Mouse (Mus musculus): ENCODE results near the gene Dclre1b.
"Not testable (repeated sequence)": the region's sequence is repeated elsewhere in the genome, so short reads cannot be mapped to it uniquely, and the experiment has no call there.

Dclre1b gene

GRCm38 (mm10) chr3:103809799-103810150, 531 bp upstream of the Dclre1b start:
- DNase-seq = no peak

- DNase-seq = no peak
Measured at GRCm38 (mm10) chr3:103805671-103806070, 3.6 kb downstream of the Dclre1b start.

DNA sequence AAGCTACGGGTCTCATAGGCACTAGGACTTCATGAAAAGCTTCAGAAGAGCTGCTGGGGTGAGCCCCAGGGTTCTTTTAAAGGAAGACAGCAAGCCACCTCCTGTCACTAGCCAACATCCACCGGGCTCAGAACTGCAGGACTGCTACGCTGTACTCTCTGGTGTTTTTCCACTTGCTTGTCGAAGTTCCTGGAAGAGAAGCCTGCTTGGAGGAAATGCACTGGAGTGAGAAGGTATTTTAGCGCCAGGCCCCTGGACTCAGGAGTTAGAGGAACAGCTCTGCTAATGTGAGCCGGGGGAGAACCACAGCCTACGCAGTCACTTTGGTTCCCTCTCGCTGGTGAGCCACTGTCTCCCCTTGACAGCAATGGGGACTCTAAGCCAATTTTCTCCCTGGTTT, 6.4 kb downstream of the Dclre1b start:
- DNase-seq = no peak

DNA sequence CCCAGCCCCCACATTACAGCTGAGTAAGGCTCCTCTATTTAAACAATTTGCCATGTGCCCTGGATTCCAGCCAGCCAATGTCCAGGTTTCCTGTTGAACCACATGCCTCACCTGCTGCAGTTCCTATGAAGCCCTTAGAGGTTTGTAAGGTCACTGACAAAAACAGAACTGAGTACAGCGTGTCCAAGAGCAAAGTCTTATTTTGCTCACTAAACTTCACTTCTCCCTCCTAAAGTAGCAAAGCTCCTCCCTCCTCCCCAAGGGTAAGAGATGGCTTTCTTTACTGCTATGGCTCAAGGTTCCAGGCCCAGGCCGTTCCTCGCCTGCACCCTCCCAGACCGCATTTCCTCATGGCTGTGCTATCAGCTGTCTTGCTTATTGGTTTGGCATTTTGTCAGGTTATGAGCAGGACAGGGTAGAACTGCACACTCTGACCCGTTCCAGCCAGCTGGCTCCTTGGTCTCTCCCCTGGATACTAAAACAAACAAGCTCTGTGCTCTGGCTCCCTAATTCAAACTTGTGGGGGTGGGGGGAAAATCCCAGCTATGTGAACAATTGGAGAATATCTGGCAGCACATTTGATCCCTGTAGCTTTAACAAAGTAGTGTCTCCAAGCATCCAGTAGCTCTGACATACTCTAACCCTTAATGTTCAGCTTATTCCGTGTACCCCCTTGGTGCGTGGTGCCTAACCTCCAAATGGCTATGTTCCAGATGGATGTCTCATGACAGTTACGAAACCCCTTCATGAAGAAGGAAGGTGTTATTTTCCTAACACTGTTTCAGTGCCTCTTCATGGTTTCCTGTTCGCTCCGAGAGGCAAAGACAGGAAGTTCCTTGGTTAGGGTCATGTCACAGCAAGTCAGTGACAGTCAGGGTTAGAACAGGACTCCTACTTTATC, 7.4 kb downstream of the Dclre1b start:
- DNase-seq = peak; percentile 63 to 69

DNA sequence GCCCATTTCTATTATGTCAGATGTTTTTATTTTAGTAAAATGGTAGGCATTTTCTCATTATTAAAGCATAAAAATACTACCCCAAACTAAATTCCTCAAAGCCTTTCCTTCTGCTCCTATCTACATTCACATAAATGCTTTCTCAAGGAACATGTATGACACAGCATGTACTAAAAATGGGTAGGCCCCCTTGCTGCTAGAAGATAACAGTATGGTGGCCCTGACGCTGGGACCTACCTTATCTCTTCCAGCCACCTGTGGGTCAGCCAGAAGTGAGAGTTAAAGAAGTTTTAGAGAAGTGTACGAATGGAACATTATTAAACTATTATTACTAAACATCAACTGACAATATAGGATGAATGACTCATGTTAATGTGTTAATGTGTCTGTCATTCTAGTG, 9.7 kb downstream of the Dclre1b start:
- no peak for DNase-seq

DNA sequence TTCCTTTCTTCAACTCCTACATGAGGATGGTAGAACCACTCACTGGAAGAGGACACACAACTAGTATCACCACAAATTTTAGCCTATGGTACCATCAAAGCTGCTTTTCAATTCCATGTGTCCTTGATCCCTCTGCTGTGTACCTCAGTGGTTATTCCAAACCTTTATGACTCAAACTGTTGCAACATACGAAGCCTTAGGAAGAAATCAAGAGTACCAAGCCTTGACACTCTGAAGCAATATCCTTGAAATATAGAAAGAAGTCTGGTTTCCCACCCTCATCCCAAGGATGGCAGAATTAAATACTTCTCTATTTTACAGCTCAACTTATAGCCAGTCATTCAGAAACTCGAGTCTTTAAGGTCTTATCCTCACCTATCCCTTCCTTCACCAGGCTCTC, 12.9 kb downstream of the Dclre1b start:
- DNase-seq = no peak

DNA sequence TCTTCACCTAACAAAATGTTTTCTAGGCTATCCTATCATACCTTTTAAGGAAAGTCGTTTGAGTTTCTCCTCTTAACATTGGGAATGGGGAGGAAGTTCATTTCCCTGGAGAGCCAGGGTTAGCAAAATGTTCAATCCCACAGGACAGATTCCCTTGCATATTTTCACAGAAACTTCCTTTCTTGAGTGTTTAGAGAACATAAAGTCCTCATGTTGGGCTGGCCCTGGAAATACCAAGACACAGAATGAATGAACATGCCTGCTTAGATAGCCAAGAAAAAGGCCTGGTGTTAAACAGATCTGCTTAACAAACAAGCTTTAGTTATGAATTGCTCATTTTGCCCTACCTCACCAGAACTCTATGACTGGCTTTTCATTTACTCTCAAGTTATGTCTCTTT, 16.7 kb downstream of the Dclre1b start:
- no peak for DNase-seq

- DNase-seq = not testable (repeated sequence)
Measured at GRCm38 (mm10) chr3:103792111-103792406, 17.2 kb downstream of the Dclre1b start.

- DNase-seq = peak; percentile 97
Measured at GRCm38 (mm10) chr3:103791230-103792110, 17.8 kb downstream of the Dclre1b start, which contains the start of gene Hipk1. Gene Hipk1, minus strand, starts transcription at chr3:103791563.

DNA sequence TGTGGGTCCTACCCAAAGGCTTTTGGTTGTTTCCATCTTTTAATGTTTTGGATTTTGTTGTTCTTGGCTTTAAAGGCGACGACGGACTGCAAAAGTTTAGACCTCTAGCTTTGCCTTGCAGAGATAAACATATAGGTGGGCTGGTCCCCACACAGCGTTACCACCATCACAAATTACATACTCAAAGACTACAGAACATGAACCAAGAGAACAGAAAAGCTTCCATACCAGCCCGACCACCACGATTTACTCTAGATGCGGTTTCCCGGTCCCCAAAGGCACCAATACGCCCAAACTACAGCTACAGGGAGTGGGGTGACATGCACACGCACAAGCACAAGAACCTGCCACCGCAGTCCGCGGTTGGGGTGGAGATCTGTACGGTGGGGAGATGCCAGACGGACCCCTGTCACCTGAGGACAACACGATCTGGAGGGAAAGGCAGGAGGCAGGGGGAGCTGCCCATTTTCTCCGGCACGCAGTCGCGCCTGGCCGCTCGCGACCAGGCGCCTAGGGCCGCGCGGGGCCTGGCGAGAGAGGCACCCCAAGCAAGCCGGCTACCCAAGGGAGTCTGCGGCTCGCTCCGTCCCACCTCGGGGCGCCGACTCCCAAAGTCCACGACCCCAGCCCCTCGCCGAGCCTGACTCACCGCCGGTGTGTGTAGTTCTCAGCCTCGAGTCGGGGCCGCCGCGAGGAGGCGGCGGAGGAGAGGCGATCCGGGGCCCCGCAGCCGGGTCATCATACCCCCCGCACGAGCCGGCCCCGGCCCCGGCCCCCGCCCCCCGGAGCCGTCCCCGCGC, 18.7 kb downstream of the Dclre1b start:
- no peak for DNase-seq

DNA sequence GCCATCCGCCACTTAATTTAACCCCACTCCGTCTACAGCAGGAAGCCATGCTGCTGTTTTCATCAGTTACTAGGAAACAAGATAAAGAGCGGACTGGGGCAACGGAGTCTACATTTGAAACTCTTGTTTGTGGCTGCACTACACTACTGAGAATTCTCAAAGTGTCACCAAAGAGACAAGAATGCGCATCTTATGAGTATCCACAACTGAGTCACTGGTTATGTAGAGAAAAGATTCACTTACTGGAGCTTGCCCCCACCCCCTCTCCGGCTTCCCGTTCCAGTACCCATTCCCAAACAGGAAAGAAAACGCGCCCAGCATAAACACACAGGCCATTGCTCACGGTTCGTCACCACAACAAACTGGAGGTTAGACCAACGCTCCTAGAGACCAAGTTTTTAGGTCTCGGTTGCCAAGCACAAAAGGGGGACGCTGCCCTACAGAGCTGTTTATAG, 19.3 kb downstream of the Dclre1b start:
- DNase-seq = peak; percentile 37 to 45

- DNase-seq = no peak
Measured at GRCm38 (mm10) chr3:103789096-103789495, 20.1 kb downstream of the Dclre1b start.

DNA sequence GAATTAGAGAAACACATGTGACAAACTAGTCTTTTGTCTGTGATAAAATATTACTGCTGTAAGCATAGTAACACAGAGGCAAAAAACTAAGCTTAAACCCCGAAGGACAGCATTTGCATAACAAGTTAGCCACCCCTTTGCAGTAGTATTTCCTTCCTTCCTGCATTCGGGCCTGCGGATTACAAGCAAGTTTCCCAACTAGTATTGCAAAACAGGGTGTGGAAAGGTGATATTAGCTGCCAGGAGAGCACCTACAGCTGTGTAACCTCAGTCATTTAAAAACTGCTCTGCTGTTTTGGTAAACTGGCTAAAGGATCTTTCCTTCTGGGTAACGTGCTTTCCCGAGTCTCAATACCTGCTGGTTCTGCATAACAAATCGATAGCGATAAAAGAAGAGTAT, 22.0 kb downstream of the Dclre1b start:
- no peak for DNase-seq

DNA sequence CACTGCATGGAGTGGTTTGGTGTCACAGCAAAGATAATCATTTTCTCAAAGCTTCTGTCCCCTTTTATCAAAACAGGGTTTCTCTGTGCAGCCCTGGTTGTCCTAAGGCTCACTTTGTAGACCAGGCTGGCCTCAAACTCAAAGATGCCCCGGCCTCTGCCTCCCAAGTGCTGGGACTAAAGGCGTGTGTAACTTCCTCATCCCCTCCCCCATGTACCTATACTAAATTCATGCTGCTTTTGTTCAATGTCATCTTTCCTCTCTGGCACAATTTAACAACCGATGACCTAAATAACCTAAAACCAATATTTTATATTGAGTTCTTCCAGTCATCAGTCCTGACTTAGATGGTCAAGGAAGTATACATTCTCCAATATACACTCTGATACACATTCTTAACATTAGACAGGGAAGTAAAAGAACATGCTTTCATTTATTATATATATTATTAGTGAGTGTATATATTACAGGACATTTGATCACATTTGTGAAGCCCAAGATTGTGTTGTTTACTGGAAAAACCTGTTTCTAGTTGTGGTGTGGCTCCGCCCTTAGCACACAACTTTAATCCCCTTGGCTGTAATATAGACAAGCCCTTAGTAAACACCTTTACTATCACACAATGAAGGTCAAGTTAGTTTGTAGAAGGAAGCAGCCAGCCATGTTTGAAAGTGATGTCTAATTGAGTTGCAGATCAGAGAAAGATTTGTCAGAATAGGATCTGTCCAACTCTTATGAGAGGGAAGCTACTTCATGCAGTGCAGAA, 26.2 kb downstream of the Dclre1b start:
- no peak for DNase-seq

DNA sequence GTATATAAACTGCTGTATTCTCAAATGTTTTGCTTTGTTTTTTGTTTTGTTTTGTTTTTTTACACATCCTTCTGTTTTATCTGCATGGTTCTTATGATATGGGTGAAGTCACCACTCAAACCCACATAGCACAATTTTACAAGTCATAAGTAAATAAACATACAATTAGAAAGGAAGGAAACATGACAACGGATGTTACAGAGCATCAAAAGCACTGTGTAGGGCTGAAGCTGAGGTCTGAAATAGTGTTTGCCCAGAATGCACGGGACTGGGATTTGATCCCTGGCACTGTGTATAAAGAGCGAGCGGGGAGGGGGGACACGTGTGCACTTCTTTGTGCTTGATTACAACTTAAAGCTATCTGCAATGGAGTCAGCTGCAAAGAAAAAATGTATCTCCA, 28.5 kb downstream of the Dclre1b start:
- DNase-seq = no peak

DNA sequence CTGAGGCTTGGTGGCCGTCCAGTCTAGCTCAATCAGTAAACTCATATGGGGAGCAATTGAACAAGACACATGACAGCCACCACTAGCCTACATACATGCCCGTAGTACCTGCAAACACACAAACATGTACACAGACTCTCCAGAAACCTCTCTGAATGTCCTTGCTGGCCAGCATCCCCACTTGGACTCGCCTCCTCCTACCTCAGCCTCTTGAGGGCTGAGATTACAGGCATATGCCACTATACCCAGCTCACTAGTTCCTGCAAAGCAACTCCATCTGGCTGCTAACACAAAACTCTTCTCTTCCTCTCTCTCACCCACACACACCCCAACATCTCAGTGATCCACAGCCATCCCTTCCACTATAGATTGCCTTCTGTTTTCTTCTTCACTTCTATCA, 29.0 kb downstream of the Dclre1b start:
- DNase-seq = peak; percentile 49 to 53

DNA sequence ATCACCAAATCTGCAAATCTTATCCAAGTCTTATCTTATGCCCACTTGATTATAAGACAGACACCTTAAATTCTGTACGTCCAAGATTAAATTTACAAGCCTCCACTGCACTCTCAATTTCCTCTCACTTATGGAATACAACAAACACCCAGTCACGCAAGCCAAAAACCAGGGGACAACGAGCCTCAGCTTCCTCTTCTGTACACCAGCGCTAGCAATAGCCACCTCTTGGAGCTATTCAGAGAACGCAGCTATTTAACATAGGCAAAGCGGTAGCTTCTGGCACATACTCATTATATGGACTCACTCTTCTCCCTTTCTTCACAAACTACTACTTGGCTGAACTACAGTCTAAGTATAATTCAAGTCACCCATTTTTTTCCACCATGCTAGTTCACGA, 30.1 kb downstream of the Dclre1b start:
- DNase-seq = no peak

DNA sequence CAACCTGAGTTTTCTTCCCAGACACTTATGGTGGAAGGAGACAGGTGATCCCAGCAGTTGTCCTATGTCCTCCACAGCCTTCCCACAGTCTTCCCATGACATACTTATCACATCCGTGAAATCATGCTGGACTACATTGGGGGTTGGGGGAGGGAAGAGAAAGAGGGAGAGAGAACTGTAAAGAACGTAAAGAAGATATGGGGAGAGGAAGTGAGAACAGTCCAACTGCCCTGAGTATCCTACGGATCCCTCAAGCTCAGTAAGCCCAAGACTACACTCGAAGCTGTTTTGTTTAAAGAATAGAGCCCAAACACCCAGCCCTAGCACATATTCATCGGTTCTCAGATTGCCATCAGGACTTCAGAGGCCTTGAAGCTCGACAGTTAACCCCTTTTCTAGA, 30.6 kb downstream of the Dclre1b start:
- DNase-seq = no peak

GRCm38 (mm10) chr3:103777940-103778339, 31.3 kb downstream of the Dclre1b start:
- peak; percentile 76 to 79 for DNase-seq

- DNase-seq = no peak
Measured at GRCm38 (mm10) chr3:103774009-103774408, 35.2 kb downstream of the Dclre1b start.

DNA sequence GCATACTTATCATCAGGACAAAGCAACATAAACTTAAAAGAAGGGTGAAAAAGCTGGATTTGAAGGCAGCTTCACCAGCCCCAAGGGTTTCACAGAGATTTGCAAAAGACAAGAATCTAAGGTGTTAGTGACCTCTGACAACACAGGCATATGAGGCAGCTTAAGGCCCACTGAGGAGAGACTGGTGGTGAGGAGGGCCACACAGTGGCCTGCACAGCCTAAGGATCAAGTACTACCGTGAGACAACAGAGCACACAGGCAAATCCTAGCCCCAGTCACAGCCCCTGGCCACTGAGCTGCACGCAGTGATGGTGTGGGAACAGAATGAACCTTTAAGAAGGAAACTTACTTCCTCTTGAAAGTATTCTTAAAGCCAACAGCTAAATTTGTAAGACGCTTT, 35.7 kb downstream of the Dclre1b start:
- no peak for DNase-seq

GRCm38 (mm10) chr3:103772846-103773245, 36.4 kb downstream of the Dclre1b start:
- no peak for DNase-seq

All from cerebellum, postnatal 25 days (tissue).